Mouse (Mus musculus) brain, embryonic 14.5 days (tissue): ENCODE data around the gene Auts2.

Source experiments
- CTCF ChIP-seq: fragments of 200-500 bp; IDR thresholded peaks from 2 replicates; pipeline ENCODE4 v1.5.1; 2012; ENCODE audit warnings: inconsistent platforms, mild to moderate bottlenecking, moderate library complexity, borderline replicate concordance; ENCODE audit not compliant: insufficient read depth, insufficient read length; ENCODE audit errors: extremely low read depth
- POLR2A ChIP-seq: fragments of 200-500 bp; IDR thresholded peaks from 2 replicates; pipeline ENCODE4 v1.6.1; 2012; ENCODE audit warnings: mild to moderate bottlenecking, inconsistent platforms, borderline replicate concordance; ENCODE audit not compliant: poor library complexity, insufficient read depth, insufficient read length, severe bottlenecking; ENCODE audit errors: extremely low read depth

DNA sequence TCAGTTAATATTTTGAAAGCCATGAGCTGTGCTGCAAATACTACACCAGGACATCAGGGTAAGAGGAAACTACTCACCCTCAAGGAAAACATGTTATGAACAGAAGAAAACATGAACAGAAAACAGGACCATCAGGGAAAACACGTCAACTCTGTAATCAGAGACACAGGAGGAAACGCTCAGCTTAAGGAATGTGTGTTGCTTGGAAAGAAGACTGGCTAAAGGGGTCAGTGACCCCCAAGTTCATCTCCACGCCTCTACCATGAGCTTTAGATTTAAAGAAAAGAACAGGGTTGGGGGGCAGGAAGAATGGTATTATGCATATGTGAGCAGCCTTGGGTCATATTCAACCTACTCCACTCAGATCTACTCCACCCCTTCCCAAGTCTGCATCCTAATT is 356.5 kb downstream of the Auts2 start:
- TF ChIP-seq POLR2A (no peak), CTCF (no peak)
